Mouse (Mus musculus) kidney, adult 2 months (tissue): Measurements from ENCODE around the gene Gm826. TPM values are rescaled to one million over a fixed set of nuclear protein-coding genes. Genes with fewer than 3 reads are reported as not detected.

ENCODE experiments used
- DNase-seq: peaks from one replicate; pipeline ENCODE4 v3.0.0; 2021
- H3K27ac ChIP-seq: fragments of 200-500 bp; 2 replicates; pipeline ENCODE4 v1.5.1; 2012; ENCODE audit warnings: low read depth, low read length, control low read depth, inconsistent platforms; ENCODE audit not compliant: insufficient read depth
- H3K27me3 ChIP-seq: fragments of 200-500 bp; replicated peaks from 2 replicates; pipeline ENCODE4 v1.6.1; 2012; ENCODE audit warnings: mild to moderate bottlenecking, moderate library complexity, low read length, inconsistent platforms; ENCODE audit not compliant: control insufficient read depth, insufficient read depth
- H3K36me3 ChIP-seq: fragments of 200-500 bp; 2 replicates; pipeline ENCODE4 v1.6.1; 2012; ENCODE audit warnings: mild to moderate bottlenecking, moderate library complexity, low read length, inconsistent platforms; ENCODE audit not compliant: control insufficient read depth, insufficient read depth
- H3K4me1 ChIP-seq: fragments of 200-500 bp; 2 replicates; pipeline ENCODE4 v1.6.1; 2011; ENCODE audit warnings: low read length; ENCODE audit not compliant: control insufficient read depth, insufficient read depth
- H3K4me3 ChIP-seq: fragments of 200-500 bp; 2 replicates; pipeline ENCODE4 v1.5.1; 2011; ENCODE audit warnings: mild to moderate bottlenecking, low read depth, low read length, control low read depth; ENCODE audit not compliant: insufficient read depth
- CTCF ChIP-seq: fragments of 200-500 bp; conservative IDR thresholded peaks from 2 replicates; pipeline ENCODE4 v1.5.1; 2011; ENCODE audit warnings: low read depth, mild to moderate bottlenecking, control low read depth, low read length, moderate library complexity, mixed read lengths; ENCODE audit not compliant: insufficient read depth, insufficient read length
- POLR2A ChIP-seq: fragments of 200-500 bp; IDR thresholded peaks from one replicate; pipeline ENCODE4 v1.6.1; 2011; ENCODE audit warnings: low read depth, low read length, control low read depth
- WGBS: fragments of 180-500 bp; shearing (Covaris S2); methylation state at CpG from one replicate; pipeline ENCODE4 v1.1.7; 2018; 5-methylcytosine and 5-hydroxymethylcytosine counted together
- polyA plus RNA-seq: library from polyadenylated mRNA; depleted of rRNA; stranded (reverse); fragments of >200 nt; gene quantifications from 2 replicates; pipeline ENCODE4 v1.2.3, GENCODE M21; 2012

Gene Gm826
- polyA plus RNA-seq, 1 experiment = 0.25 TPM

DNA sequence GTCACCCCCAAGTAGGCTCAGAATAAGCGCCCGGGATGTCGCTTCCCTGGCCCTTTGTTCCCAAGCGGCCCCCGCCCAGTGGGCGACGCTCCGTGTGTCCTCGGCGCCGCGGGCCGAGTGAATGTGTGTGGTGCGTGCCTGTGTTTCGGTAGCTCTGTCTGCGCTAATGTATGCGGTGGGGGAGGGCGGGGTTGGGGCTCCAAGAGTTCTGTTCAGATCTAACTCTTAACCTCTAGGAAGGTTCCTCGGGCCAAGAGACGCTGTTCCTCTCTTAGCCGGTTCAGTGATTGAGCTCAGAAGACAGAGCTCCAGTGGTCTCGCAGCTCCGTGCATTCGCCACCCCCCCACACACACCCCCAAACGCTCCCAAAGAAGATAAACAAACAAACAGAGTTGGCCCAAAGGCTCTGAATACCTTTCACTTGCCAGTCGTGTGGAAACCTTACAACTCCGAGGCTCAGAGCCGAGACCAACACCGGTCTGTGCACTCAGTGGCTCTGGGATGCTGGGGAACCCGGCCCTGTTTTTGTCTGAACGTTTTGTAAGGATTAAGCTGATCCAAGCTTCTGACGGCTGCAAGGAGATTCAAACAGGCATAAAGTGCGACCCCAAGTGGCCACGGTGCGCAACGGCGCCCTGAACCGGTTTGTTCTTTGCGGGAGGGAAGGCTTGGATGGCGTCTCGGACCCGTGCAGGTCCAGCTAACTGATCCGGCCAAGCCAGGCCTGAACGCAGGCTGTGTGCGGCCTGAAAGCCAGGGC is 33.7 kb upstream of the Gm826 start:
- peak overlapping the region; percentile 61 for H3K4me3 ChIP-seq
- 1% methylated on average over 45 of the region's 45 CpGs for WGBS
- DNase-seq = peak; percentile 95
- H3K4me1 ChIP-seq = no peaks in the 10 kb centered on the region; the same call in 1 of the 2 replicates
- peak; percentile 97 for TF ChIP-seq CTCF
- no peak for TF ChIP-seq POLR2A
- peak overlapping the region; percentile 14; the same call in 1 of the 2 replicates for H3K27ac ChIP-seq
- no peaks in the 10 kb centered on the region for H3K27me3 ChIP-seq
- H3K36me3 ChIP-seq = no peaks in the 10 kb centered on the region

DNA sequence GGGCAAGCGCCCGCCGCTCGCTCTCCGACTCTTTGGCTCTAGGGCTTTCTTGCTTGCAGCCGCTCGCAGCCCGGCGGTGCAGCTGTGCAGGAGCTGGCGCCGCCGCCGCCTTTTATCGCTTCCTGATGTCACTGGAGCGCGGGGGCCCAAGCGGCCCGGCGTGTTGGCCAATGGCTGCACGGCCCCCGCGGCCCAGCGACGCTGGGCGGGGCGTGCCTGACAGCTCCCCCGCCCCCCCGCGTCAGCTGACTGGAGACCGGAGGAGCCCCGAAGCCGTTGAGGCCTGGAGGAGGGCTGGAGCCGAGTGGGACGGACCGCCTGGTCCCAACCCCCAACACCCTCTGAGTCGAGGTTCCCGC is 33.0 kb upstream of the Gm826 start, which contains the start of gene Mafb:
Gene Mafb, minus strand, starts transcription at position 86 of the 359 bp plus-strand sequence.
- Histone ChIP-seq H3K27ac (peak within 1 kb of the TSS; percentile 56), H3K4me1 (no peaks in the 10 kb centered on the region; the same call in 1 of the 2 replicates), H3K36me3 (no peaks in the 10 kb centered on the region; the same call in 1 of the 2 replicates), H3K27me3 (no peaks in the 10 kb centered on the region), H3K4me3 (peak within 1 kb of the TSS; percentile 61)
- TF ChIP-seq CTCF (no peak), POLR2A (peak; percentile 93)
- peak; percentile 97 for DNase-seq
- WGBS = under 1% methylated on average over 37 of the region's 37 CpGs

DNA sequence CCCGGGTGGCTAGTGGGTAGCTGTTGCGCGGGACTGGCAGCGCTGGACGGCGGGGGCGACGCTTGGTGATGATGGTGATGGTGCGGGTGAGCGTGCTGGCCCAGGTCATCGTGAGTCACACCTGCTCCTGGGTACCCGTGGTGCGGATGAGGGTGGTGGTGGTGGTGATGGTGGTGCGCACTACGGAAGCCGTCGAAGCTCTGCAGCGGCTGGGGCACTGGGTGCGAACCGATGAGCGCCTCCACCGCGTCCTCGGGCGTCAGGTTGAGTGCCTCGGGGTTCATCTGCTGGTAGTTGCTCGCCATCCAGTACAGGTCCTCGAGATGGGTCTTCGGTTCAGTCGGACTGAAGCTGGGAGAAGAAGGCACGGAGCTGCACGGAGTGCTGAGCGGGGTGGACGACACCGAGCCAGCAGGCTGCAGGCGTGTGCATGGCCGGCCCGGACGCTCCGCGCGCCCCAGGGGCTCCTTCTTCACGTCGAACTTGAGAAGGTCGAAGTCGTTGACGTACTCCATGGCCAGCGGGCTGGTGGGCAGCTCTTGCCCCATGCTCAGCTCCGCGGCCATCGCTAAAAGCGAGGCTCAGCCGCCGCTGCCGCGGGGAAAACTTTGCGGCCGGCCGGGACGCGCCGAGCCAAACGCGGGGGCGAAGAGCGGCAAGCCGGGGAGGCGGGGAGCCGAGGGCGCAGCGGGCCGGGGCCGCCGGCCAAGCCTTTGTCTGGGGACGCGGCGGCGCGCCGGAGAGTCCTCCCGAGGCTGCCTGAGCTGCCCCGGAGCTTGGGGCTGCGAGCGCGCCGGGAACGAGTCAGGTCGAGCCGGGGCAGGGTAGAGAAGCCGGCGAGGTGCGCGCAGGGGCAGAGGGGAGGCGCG is 32.4 kb upstream of the Gm826 start:
- no peak for TF ChIP-seq POLR2A
- Histone ChIP-seq H3K27ac (peak overlapping the region; percentile 56), H3K36me3 (no peaks in the 10 kb centered on the region; the same call in 1 of the 2 replicates), H3K4me3 (peak overlapping the region; percentile 61), H3K27me3 (no peaks in the 10 kb centered on the region), H3K4me1 (no peaks in the 10 kb centered on the region; the same call in 1 of the 2 replicates)
- under 1% methylated on average over 95 of the region's 95 CpGs for WGBS
- DNase-seq = no peak

DNA sequence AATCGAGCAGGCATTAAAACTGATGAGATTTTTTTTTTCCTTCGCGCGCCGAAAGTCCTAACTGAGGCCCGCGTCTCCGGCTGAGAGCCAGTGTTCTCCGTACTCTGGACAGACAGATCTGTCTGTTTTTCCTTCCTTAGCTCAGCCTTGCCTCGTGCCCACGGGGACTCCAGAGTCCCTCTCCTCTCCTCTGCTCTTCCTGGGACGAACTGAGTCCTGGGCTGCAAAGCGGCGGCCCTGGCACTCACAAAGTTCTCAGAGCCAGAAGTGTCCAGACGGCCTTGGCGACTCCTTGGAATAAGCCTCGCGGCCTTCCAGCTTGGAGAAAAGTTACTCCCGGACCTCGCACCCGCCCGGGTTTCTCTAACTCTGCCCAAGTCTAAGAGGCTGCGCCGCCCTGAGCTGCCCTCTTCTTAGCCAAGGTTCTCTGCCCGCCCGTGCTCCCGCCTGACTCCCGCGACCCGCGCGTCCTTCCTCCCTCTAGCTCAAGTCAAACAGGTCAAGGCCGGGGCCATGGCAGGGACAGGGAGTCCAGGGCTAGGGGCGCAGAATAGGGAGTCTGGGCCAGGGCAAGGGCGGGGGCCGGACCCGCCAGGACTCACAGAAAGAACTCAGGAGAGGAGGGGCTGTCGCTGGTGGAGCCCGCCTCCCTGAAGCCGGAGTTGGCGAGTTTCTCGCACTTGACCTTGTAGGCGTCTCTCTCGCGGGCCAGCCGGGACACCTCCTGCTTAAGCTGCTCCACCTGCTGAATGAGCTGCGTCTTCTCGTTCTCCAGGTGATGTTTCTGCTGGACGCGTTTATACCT is 31.3 kb upstream of the Gm826 start:
- 5% methylated on average over 50 of the region's 50 CpGs for WGBS
- no peaks in the 10 kb centered on the region; the same call in 1 of the 2 replicates for H3K36me3 ChIP-seq
- TF ChIP-seq POLR2A = no peak
- TF ChIP-seq CTCF = no peak
- H3K4me3 ChIP-seq = peak overlapping the region; percentile 61
- peak; percentile 68 for DNase-seq
- no peaks in the 10 kb centered on the region; the same call in 1 of the 2 replicates for H3K4me1 ChIP-seq
- H3K27ac ChIP-seq = 0 out of 2 replicates have a peak overlapping the region, but pooled peaks have one; percentile 17
- no peaks in the 10 kb centered on the region for H3K27me3 ChIP-seq

DNA sequence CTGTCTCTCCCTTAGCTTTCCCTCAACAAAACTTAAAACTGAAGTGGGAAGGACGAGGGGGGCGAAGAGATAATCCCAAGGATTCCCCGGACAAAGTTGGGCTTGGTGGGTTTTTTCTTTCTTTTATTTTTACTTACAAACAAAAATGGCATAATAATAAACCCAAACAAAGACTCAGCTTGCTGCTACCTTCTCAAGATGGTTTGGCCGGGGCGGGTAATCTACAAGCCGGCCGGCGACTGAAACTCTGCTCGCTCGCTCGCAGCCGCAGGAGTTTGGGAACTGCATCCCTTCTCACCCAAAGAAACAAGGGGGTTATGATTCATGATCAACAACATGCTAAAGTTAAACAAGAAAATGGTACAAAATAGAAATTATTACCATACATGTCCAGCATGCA is 30.7 kb upstream of the Gm826 start:
- H3K27me3 ChIP-seq = no peaks in the 10 kb centered on the region
- DNase-seq = no peak
- no peak for TF ChIP-seq CTCF
- no peak for TF ChIP-seq POLR2A
- WGBS = 51% methylated on average over 12 of the region's 12 CpGs
- peak overlapping the region; percentile 15 for H3K4me3 ChIP-seq
- H3K4me1 ChIP-seq = no peaks in the 10 kb centered on the region; the same call in 1 of the 2 replicates
- no peak overlapping the region for H3K27ac ChIP-seq
- no peaks in the 10 kb centered on the region; the same call in 1 of the 2 replicates for H3K36me3 ChIP-seq

DNA sequence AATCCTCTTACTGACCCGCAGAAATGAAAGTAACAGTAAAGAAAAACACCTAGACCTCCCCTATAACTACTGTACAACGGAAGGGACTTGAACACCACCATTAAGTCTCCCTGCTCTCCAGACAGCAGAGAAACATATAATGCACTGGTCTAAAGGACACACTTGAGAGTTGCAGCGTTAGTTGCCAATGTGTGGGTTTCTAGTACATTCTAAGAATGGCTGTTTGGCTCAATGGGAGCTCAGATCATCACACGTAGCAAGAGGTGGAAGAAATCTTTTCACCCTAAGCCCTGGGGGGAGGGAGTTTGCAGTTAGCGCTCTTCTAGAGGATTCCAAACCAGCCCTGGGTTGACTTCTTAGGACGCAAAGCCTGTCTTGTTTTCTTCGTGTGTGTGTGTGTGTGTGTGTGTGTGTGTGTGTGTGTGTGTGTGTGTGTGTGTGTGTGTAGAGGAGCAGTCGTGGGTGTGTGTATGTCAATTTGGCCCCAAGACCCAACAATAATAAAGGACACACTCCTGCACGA is 30.2 kb upstream of the Gm826 start:
- 56% methylated on average over 9 of the region's 9 CpGs for WGBS
- TF ChIP-seq POLR2A = no peak
- no peak overlapping the region for H3K27ac ChIP-seq
- peak overlapping the region; percentile 15 for H3K4me3 ChIP-seq
- H3K4me1 ChIP-seq = no peaks in the 10 kb centered on the region; the same call in 1 of the 2 replicates
- no peak for DNase-seq
- H3K36me3 ChIP-seq = no peaks in the 10 kb centered on the region; the same call in 1 of the 2 replicates
- no peaks in the 10 kb centered on the region for H3K27me3 ChIP-seq
